Mouse (Mus musculus) CD8-positive naive resting alpha-beta T cell, adult 2 months (primary cell): Measurements from ENCODE around the gene Ehd1.
"Not testable (repeated sequence)": the region's sequence is repeated elsewhere in the genome, so short reads cannot be mapped to it uniquely, and the experiment has no call there.

ENCODE experiments used
- DNase-seq, 2 experiments: peaks; one replicate each; pipeline ENCODE4 v3.0.0; 2022; ENCODE audit warnings: low read depth in 2 of 2, low spot score in 2 of 2

Gene Ehd1

DNA sequence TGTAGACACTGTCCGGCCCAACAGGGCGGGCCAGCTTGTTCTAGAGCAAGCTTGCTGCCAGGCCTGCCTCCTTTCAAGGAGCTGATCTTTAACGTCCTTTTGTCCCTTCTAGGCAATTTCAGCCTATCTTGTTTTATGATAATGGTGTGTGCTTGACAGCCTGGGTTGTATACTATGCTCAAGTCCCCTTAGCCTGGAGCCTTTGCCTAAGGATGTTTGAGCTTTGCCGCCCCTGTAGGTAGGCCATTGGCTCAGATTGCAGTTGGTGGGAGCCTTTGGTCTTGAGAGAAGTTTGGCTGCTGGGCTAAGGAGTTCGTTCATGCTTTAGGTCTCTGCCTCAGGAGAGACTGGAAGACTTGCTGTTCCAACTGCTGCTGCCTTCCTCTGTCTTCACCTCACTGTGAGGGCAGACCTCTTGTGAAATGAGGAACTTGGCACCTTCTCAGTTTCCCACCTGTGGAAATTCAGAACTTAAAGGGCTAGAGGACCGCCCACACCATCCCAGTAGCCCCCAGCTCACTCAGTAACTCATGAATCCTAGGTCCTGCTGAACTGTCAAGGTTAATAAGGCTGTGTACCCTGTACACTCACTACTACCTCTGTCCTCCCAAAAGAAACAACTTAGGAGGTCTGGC, 2.0 kb downstream of the Ehd1 start:
- DNase-seq: no peak

DNA sequence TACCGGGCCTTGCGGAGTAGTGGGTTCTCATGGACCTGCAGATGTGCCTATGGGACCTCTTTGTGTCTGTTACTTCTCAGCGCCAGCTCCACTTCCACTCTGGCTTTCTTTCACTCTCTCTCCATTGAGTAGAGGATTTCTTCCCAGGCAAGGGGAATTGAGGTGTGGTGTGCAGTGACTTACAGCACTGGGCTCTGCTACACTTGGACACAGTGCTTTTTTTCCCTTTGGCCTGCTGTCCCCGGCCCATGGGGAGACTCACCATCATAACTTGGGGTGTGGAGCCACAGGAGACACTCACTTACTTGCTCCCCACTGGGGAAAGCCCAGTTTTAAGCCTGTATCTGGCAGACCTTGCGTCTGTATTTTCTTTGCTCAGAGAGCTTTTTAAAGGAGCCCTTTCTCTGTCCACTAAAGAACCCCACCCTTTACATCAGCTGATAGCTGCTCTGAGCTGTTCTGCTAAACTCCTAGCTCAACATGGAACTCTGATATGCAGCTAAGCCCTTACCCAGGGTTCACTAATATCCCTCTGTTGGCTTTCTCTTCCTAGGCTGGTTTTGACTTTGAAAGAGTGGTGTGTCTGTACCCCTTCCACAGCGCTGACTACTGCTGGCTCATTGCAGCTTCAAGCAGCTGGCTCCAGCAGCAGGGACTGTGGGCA, 3.1 kb downstream of the Ehd1 start:
- no peak for DNase-seq

DNA sequence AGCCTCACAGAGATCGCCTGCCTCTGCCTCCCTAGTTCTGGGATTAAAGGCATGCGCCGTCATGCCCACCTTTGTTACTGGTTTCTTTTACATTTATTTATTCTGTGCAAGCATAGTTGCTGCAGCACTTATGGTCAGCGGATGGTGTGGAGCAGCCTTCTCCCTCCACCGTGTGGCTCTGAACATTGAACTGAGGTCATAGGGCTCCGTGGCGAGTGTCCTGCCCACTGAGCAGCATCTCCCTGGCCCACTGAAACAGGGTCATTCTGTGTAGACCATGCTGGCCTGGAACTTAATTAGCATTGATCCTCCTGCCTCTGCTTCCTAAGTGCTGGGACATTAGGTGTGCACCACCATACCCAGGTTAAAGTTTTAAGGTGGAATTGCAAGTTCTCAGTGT, 4.0 kb downstream of the Ehd1 start:
- DNase-seq: no peak

DNA sequence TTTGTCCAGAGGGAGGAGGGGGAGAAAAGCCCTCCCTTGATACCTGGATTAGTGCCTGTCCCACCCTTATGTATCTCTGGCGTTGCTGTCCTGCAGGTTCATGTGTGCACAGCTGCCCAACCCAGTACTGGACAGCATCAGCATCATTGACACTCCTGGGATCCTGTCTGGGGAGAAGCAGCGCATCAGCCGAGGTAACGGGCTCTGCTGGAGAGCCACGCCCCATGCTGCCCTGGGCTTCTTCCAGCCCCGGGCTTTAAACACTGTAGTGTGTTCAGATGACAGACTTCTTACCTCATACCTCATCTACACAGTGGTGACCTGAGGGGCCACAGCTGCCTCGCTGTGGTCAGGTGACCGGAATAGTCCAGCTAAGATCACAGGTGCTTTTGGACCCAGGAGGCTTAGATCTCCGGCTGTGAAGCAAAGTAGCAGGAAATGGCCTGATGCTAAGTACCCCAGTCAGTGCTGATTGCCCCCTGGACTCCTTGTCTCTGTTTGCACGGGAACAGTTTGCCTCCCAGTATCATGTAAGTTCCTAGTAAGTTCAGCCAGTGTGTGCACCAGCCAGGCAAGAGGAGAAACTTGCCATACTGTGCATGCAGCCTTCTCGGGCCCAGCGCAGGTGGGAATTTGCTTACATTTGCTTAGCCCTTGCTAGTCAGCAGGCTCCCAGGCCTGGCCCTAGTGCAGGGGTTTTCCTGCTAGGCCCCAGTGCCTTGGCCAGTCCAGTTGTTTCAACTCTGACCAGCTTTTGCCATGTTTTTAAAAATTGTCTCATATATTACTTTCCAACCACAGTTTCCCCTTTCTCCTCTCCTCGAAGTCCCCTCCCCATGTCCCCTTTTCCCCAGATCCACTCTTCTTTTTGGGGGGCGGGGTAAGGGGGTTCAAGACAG, 4.8 kb downstream of the Ehd1 start:
- no peak for DNase-seq

DNA sequence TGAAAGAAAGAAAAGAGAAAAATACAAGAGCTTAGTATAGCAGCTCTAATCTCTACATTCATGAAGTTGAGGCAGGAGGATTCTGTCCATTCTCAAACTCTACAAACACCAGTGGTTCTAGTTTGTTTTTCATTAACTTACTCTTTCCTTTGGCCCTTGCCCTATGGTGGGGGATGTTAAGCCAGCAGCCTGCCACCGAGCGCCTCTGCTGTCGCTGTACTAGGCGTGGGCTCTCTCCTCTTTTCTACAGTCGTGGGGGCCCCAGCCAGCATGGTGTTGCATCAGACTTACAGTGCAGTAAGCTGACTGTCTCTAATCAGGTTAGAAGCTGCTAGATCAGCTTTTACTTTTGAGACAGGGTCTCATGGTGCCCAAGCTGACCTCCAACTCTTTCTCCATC, 6.5 kb downstream of the Ehd1 start:
- DNase-seq: no peak

DNA sequence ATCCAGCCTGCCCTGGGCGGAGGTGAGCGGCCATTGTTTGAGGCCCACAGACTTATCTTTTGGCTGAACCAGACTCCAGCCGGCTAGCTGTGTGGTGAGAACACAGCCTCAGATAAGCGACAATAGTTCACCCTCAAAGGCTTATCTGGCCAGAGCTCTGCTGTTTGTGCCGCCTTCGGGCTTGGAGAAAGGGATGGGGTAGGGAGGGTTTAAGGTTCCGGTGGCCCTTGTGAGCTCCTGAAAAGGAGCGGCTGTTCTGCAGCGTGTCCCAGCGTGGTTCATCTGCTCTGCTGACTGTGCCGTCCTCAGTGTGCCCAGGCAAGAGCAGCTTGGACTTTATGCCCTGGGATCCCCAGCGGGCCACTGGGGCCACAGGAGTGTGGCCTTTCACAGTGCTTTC, 8.0 kb downstream of the Ehd1 start:
- no peak for DNase-seq

DNA sequence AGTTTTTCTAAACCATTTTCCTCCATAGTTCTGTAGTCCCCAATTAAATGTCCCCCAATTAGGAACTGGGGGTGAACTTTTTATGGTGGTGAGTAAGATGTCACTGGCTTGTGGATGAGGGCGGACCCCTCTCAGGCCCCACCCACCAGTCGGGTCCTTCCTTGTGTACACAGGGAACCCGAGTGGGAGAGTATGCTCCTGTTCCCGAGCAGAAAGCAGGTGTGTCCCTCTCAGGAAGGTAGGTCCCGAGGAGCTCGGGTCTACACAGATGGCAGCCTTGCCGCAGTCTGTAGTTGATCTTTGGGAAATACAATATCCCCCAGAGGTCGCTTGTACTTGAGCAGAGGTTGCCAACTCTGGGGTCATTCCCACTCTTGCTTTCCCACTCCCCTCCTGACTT, 8.7 kb downstream of the Ehd1 start:
- DNase-seq: no peak

DNA sequence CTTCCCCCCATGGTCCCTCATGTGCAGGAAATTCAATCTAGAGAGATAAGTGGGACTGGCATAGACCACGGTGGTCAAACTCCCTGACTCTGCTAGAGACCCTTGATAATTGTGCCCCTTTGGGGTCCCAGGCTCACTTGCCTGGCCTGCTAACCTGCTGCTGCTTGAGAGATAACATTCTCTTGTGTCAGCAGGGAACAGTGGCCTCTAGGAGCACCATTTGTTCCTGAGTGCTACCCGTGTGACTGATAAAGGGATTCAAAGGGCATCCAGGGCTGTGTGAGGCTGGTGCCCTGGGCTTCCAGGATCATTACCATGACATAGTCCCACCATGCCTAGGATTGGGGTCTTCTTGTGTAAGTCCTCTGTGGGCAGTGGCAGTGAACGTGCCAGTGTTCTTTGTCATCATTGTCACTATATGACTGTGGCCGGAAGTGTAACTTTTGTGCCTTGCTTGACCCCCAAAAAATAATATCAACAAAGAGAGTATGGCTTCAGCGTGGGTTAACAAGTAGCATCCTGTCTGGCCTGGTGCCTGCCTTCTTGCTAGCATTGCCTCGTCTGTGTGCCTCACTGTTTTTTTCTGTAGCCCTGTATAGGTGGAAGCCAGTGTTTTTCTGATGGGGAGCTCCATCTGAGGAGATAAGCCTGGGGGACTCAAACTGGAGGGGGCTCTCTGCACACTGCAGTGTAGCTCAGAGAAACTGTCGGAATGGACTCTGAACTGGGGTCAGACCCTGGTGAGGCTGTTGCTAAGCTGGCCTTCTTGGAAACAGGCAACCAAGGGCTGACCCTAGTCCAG, 9.3 kb downstream of the Ehd1 start:
- no peak for DNase-seq

DNA sequence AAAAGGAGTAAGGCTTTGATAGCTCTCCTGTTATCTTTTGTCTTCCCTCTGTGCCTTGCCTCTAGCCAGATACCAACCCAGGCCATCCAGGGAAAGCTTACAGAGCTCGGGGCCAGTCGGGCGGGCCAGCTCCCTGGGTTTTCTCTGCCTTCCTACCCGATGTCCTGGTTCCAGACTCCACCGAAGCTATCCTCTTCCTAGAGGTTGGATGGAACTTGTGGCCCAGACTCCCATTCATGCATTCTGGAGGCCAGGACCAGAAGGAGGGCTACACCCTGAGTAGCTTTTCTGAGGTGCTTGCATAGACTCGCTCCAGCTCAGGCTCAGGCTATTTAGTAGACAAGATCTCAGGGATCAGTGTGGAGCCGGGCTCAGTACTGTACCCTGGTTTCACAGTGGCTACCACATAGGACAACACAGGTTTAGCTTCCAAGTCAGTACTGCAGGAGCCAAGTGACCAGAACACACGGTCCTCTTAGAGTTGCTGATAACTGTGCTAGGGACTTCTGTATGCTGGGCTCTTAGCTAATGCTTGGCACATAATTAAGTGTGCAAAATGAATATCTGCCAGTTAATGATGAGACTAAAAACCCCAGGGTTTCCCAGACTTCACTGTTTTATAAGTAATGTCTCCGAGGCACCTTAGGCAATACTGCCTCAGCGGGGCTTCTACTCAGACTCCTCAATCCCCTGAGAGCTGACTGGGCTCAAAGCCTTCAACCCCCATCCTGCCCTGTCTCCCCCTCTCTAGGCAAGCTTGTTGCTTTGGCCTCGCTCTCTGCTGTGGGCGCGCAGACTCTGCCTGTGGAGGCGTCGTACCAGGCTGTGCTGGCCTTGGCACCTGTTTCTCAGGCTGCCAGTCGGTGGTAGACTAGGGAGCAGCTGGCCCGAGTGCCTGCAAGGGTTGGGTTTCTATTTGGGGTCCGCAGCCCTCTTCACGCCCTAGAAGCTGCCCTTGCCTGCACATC, 10.2 kb downstream of the Ehd1 start:
- no peak for DNase-seq

DNA sequence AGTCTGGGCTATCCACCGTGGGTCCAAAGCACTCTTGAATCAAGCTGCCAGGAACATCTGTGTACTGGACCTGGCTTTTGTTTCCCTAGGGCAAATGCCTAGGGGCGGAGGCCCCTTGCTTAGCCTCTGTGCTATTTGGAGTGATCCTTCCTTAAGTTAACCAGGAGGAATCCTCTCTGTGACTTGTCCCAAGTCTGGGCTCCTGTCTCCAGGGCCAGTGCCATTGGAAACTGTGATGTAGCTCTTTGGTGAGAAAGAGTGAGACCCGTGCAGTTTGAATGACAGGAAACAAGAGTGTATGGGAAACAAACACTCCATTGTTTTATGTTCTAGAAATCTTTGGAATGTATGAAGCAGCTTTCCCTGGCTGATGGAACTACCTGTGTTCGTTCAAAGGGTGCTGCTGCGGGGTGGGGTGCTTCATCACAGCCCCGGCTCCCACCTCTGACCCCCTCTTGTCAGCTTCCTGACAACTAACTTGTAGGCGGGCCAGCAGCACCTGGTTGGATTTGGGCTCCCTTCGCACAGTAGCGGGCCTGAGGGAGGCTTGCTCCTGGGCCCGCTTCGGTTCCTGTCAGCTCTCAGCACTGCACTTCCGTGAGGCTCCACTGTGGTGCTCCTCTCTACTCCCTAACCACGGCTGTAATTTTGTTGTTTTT, 11.8 kb downstream of the Ehd1 start:
- DNase-seq: no peak

DNA sequence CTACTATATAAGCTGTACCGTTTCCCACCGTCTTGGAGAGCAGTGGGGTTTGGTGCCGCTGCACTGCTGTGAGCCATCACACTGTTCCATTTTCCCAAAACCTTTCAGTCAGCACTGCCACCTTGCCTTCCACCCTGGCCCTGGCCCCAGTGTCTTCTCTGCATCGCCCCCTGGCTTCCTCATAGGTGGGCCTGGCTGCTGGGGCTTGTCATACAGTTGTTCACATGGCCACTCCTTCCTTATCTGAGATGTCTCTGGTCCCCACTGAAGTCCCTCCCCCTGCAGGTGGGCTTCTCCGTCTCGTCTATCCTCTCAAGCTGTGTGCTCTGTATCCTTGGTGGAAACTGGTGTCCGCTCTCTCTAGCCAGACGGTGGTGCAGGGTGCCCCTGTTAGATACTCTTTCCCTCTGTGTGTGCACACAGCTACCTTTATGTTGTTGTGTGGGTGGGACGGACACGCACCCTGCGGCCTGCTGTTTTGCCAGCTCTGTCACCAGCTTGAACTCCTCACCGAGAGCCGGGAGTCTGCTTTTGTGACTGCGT, 13.2 kb downstream of the Ehd1 start:
- no peak for DNase-seq

DNA sequence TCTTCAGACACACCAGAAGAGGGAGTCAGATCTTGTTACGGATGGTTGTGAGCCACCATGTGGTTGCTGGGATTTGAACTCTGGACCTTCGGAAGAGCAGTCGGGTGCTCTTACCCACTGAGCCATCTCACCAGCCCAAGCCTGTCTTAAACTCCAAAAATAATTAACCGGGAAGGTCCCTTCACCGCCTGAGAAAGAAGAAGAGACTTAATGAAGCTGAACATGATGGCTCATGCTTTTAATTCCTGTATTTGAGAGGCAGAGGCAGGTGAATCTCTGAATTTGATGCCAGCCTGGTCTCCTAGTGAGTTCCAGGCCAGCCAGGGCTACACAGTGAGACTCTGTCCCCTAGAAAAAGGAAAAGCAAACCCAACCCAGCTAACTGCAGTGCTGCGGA, 14.2 kb downstream of the Ehd1 start:
- not testable (repeated sequence) for DNase-seq

DNA sequence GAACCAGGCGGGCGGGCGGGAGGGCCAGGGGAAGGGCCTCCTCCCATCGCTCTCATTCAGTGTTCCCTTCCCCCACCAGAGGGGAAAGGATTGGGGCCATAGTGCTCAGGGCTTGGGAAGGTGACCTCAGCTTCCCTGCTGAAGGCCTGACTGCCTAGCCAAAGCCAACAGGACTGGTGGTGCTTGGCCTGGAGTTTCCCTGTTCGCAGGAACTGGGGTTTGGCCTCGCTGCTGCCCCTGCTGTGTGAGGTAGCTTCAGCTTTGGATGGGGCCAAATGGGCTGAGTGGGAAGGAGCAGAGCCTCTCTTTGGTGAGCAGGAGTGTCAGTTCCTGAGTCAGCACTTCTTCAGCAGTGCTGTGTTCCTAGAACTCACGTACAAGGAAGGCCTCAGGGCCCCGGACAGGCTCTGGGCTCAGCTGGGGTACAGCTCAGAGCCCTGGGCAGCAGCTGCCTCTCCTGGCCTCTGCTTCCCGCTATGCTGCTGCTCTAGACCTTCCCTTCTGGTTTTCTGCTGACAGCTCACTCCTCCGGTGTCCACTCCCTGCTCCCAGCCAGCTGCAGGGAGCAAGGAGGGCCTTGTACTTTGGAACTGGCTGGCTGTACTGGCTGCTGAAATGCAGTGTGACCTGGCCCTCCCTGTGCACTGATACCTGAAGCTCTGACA, 14.7 kb downstream of the Ehd1 start:
- DNase-seq: no peak

DNA sequence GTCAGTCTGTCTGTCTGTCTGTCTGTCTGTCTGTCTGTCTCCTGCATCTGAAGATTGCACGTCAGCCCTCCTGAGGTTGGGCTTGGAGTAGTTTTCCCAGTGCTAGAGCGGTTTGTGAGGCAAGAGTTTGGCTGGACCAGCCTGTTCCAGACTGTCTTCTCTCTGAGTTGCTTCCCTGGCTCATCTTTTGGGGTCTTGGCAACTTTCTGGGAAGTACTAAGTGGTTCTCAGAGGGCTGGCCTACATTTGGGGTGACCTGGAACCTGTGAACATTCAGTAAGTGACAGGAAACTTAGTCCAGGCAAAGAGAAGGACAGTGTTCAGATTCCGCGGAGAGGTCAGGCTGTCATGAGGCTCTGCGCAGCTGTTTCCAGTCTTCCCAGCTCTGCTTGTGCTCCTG, 15.7 kb downstream of the Ehd1 start:
- no peak for DNase-seq

DNA sequence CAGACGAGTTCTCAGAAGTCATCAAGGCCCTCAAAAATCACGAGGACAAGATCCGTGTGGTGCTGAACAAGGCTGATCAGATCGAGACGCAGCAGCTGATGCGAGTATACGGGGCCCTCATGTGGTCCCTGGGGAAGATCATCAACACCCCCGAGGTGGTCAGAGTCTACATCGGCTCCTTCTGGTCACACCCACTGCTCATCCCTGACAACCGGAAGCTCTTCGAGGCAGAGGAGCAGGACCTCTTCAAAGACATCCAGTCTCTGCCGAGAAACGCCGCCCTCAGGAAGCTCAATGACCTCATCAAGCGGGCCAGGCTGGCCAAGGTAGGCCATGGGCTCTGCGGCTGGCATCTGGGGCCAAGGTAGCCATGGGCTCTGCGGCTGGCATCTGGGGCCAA, 17.8 kb downstream of the Ehd1 start:
- no peak for DNase-seq

DNA sequence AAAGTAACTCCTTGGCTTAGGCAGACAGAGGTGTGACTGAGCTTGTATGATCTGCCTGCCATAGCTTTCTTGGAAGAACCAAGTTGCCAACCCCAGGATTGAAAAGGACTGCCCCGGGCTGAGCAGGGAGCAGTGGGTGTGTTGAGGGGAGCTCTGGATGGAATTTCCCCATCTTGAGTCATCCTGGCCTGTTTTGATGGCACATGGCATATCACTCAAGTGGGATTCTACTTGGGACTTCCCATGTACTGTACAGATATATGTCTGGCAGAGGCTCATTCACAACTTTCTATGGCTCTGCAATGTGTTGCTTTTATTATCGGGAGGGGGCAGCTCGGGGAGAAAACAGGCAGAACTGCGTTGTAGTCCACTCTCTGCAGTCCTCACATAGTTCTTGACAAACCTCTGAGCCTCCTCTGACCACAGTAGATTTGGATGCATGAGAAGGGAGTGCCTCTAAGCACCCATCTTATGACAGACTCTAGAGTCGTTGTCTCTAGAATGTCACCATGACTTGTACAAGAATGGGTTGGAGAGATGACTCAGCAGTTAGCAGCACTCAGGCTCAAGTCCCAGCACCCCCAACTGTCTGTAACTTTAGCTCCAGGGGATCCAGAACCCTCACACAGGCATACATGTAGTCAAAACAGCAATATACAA, 20.2 kb downstream of the Ehd1 start:
- DNase-seq: no peak

DNA sequence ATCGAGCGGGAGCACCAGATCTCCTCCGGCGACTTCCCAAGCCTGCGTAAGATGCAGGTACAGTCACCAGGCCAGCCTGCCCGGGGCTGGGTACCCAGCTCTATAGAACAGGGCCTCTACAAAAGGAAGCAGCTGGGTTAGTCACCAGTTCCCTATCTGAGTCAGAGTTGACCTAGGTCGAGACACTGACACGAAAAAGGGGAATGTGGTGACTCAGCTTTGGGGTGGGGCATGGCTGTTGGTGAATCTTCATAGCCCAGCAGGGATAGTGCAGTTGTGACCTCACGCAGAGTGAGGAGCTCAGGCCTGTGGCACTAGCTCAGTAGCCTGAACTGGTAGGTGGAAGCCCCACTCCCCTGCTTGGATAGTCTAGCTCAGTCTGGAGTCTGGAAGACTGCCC, 21.1 kb downstream of the Ehd1 start:
- DNase-seq: no peak

DNA sequence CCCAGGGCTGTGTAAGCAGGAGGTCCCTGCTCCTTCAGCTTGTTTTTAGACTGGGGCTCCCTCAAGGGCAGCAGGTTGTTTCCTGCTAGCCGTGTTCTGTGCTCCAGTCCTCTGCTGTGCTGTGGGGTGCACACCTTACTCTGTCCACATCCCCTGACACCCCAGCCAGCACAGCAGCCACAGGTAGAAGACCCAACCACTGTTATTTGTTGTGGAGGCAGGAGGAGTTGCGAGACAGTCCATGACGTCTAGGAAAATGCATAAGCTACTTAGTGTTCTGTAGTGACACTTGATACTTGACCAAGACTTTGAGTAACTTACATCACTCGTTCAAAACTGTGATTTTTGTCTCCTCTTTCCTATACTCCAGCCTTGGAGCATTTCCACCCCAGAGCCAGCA, 22.5 kb downstream of the Ehd1 start:
- DNase-seq: no peak
